Mouse (Mus musculus) hindbrain, embryonic 15.5 days (tissue): ENCODE data around the gene Gm49373. TPM values are rescaled to one million over a fixed set of nuclear protein-coding genes. Genes with fewer than 3 reads are reported as not detected.

Source experiments
- ATAC-seq: fragments of 200-750 bp; cut with Nextera tagmentation; 2 replicates; pipeline ENCODE4 v1.8.0; 2017; ENCODE audit warnings: low read depth, moderate number of reproducible peaks, moderate TSS enrichment; ENCODE audit not compliant: low FRiP score
- H3K27ac ChIP-seq: fragments of 300-500 bp; sonication (generic); replicated peaks from 2 replicates; pipeline ENCODE4 v1.5.1; 2015; ENCODE audit warnings: mild to moderate bottlenecking, inconsistent platforms
- H3K27me3 ChIP-seq: fragments of 300-500 bp; sonication (generic); 2 replicates; pipeline ENCODE4 v1.6.1; 2015; ENCODE audit warnings: control low read depth, inconsistent platforms
- H3K36me3 ChIP-seq: fragments of 300-500 bp; sonication (generic); 2 replicates; pipeline ENCODE4 v1.6.1; 2015; ENCODE audit warnings: control low read depth, inconsistent platforms
- H3K4me1 ChIP-seq: fragments of 300-500 bp; sonication (generic); replicated peaks from 2 replicates; pipeline ENCODE4 v1.6.1; 2015; ENCODE audit warnings: control low read depth, inconsistent platforms
- H3K4me2 ChIP-seq: fragments of 300-500 bp; sonication (generic); 2 replicates; pipeline ENCODE4 v1.6.1; 2015; ENCODE audit warnings: moderate library complexity, mild to moderate bottlenecking, inconsistent platforms
- H3K4me3 ChIP-seq: fragments of 300-500 bp; sonication (generic); 2 replicates; pipeline ENCODE4 v1.5.1; 2015; ENCODE audit warnings: mild to moderate bottlenecking, inconsistent platforms
- H3K9ac ChIP-seq: fragments of 300-500 bp; sonication (generic); 2 replicates; pipeline ENCODE4 v1.6.1; 2015; ENCODE audit warnings: inconsistent platforms
- H3K9me3 ChIP-seq: fragments of 300-500 bp; sonication (generic); 2 replicates; pipeline ENCODE4 v1.6.1; 2016; ENCODE audit warnings: control low read depth, inconsistent platforms
- WGBS: fragments of 180-500 bp; shearing (Covaris S2); methylation state at CpG from one replicate; pipeline ENCODE4 v1.1.7; 2015; 5-methylcytosine and 5-hydroxymethylcytosine counted together
- polyA plus RNA-seq: library from polyadenylated mRNA; unstranded; fragments of >200 nt; fragmentation: Nextera tagmentation; extraction: Ambion mirVana; gene quantifications from 2 replicates; pipeline ENCODE4 v1.2.1, GENCODE M21; 2015

Gene Gm49373
- polyA plus RNA-seq, 1 experiment from 2014 or later = 2.8 TPM

DNA sequence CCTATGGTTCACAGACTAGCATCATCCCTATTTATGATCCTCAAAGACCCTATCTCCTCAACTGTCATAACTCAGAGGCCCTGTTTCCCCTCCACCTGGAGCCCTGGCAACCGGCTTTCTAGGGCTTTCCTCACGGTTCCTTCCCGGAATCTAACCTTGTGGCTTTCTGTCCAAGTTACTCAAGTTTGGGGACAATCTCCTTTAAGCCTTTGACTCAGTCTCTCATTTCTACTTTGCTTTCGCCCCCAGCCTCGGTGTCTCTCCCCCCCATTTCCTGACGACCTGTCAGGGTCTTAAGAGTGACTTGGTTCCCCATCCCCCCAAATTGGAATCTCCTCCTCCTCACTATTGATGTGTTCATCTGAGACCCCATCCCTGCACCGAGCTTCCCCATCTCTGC is 40.4 kb downstream of the Gm49373 start:
- H3K27ac ChIP-seq = no peak overlapping the region
- no peaks in the 10 kb centered on the region for H3K9me3 ChIP-seq
- H3K36me3 ChIP-seq = no peaks in the 10 kb centered on the region
- peak overlapping the region; percentile 47 for H3K4me3 ChIP-seq
- 1% methylated on average over 7 of the region's 7 CpGs for WGBS
- ATAC-seq = no peak
- peak overlapping the region; percentile 85 for H3K4me2 ChIP-seq
- no peak overlapping the region for H3K9ac ChIP-seq
- peaks cover 80% of the 10 kb centered on the region for H3K27me3 ChIP-seq
- peaks cover 76% of the 10 kb centered on the region for H3K4me1 ChIP-seq

DNA sequence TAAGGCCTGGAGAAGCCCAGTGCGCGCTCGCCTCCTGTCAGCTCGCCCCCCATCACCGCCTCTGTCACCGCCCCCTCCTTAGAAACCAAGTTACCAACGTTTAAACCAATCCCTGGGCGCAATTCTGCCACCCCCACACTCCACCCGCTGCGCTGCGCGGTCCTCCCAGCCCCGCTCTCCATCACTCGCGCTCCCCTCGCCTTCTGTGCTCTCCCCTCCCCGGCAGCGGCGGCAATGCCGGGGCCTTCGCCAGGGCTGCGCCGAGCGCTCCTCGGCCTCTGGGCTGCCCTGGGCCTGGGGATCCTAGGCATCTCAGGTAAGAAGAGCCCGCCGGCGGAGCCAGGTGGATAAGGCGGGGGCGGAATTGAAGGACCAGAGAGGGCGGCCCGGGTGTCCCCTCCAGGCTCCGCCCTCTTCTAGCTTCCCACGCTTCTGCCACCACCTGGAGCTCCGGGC is 41.0 kb downstream of the Gm49373 start, which contains the start of gene Icam5:
Icam5 (plus strand) TSS at position 178 of the 456 bp plus-strand sequence.
- H3K36me3 ChIP-seq = no peaks in the 10 kb centered on the region
- ATAC-seq = peak; percentile 13; the same call in 1 of the 2 replicates
- H3K9me3 ChIP-seq = no peaks in the 10 kb centered on the region
- peak within 1 kb of the TSS; percentile 56 for H3K27ac ChIP-seq
- H3K4me1 ChIP-seq = peaks cover 71% of the 10 kb centered on the region
- peak within 1 kb of the TSS; percentile 47 for H3K4me3 ChIP-seq
- peak within 1 kb of the TSS; percentile 85 for H3K4me2 ChIP-seq
- peak within 1 kb of the TSS; percentile 32 for H3K9ac ChIP-seq
- peaks cover 80% of the 10 kb centered on the region for H3K27me3 ChIP-seq
- WGBS = under 1% methylated on average over 35 of the region's 35 CpGs

DNA sequence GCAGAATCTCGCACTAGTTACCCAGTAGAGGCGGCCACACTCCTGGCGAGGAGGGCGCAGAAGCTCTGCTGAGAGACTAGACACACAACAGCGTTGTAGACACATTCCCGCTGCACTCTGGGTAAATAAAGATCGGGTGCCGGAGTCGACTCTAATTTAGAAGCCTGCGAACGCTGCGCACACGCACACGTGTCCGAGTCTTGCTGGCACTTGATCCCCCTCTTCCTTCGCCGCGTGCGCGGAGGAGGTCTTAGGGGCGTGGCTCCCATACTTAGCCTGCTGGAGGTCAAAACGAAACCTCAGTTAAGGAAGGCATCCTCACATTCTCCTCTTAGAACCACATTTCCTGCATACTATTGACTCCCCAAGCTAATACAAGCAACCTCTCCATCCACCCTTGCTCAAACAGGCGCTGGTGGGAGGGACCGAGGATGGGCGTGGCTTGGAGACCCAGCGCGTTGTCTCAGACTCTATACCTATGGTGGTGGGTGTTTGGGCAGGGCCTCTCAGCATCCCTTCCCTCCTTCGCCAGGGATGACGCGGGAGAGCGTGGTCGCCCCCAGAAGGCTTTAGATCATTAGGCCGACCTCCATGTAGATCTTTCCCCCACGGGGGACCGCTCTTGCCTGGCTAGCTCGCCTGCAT is 41.5 kb downstream of the Gm49373 start:
- Histone ChIP-seq H3K4me1 (peaks cover 65% of the 10 kb centered on the region), H3K4me3 (peak overlapping the region; percentile 47), H3K27ac (peak overlapping the region; percentile 56), H3K27me3 (peaks cover 79% of the 10 kb centered on the region), H3K4me2 (peak overlapping the region; percentile 85), H3K9me3 (no peaks in the 10 kb centered on the region), H3K36me3 (no peaks in the 10 kb centered on the region), H3K9ac (peak overlapping the region; percentile 32)
- ATAC-seq = peak; percentile 72
- WGBS = under 1% methylated on average over 36 of the region's 36 CpGs

DNA sequence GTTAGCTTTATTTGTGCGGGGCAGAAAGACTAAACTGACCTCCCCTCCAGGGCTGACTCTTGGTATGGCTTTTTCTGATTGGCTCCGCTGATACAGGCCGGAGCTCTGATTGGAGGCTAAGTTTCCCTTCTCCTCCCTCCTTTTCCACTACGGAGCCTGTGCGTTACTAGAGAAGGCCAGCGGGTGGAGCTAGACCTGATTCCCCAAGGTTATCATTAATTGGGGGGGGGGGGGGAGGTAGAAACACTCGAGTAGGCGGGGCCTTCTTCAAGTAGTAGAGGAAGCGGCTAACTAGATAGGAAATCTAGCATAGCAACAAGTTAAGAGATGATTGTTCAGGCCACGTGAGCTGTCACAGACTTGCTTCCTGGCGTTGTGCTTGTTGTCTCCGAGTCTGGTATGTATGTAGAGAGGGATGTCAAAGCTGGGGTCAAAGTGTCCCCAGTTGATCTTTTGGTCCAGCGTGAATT is 42.1 kb downstream of the Gm49373 start:
- Histone ChIP-seq H3K27ac (peak overlapping the region; percentile 56), H3K9ac (0 out of 2 replicates have a peak overlapping the region, but pooled peaks have one; percentile 0), H3K36me3 (no peaks in the 10 kb centered on the region), H3K9me3 (no peaks in the 10 kb centered on the region), H3K4me2 (peak overlapping the region; percentile 85), H3K27me3 (peaks cover 74% of the 10 kb centered on the region), H3K4me1 (peaks cover 61% of the 10 kb centered on the region), H3K4me3 (peak overlapping the region; percentile 47)
- WGBS = 0% methylated on average over 13 of the region's 13 CpGs
- ATAC-seq = peak; percentile 51

DNA sequence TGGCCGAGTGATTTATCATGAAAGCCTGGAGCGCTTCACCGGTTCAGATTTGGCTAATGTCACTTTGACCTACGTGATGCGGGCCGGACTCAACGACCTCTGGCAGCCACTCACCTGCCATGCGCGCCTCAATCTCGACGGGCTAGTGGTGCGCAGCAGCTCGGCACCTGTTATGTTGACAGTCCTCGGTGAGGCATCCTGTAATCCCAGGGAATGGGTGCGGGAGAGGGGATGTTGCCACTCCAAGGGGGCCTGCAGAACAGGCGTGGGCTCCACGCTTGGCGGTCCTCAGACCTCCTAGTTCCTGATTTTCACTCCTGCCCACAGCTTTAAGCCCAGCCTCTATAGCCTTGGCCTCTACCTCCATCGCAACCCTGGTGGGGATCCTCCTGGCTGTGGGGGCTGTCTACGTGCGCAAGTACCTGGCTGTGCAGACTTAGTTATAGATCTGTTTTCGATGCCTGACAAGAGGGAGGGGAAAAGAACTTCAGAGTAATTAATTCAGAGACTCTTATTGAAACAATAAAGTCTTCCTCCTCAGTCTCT is 42.8 kb downstream of the Gm49373 start:
- H3K4me2 ChIP-seq = peak overlapping the region; percentile 85
- 27% methylated on average over 22 of the region's 22 CpGs for WGBS
- H3K4me1 ChIP-seq = peaks cover 54% of the 10 kb centered on the region
- no peaks in the 10 kb centered on the region for H3K36me3 ChIP-seq
- H3K9ac ChIP-seq = no peak overlapping the region
- H3K4me3 ChIP-seq = no peak overlapping the region
- H3K9me3 ChIP-seq = no peaks in the 10 kb centered on the region
- peaks cover 67% of the 10 kb centered on the region for H3K27me3 ChIP-seq
- ATAC-seq = no peak
- H3K27ac ChIP-seq = no peak overlapping the region

DNA sequence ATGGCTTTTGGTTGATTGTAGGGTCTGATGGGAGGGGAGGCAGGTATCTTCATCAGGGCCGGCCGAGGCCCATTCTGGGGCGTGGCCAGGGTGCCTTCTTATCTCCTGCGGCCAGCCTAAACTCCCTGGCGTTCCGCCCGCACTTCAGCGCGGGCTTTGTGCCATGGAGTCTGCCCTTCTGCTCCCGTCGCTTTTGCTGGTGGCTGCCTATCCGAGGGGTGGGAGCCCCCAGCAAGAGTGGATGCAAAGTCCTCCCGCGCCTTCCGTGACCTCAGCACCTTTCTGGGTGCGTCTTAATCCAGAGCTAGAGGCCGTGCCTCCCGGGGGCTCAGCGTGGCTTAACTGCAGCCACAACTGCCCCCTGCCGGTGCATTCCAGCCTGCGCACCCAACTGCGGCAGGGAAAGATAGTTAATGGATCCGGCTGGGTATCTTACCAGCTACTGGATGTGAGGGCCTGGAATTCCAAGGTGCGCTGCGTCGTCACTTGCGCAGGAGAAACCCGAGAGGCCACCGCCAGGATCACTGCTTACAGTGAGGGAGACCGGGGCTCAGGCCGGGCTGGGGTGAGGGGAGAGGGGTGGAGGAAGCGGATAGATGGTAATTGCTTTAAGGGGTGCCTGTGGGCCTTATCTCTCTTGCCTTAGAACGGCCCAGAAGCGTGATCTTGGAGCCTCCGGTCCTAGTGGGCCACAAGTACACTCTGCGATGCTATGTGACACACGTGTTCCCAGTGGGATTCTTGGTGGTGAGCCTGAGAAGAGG is 43.4 kb downstream of the Gm49373 start, which contains the start of gene Icam4:
Icam4 (plus strand) TSS at position 83 of the 764 bp plus-strand sequence.
- peaks cover 60% of the 10 kb centered on the region for H3K27me3 ChIP-seq
- peak within 1 kb of the TSS; percentile 85 for H3K4me2 ChIP-seq
- H3K4me3 ChIP-seq = peak within 1 kb of the TSS; percentile 29
- no peaks in the 10 kb centered on the region for H3K36me3 ChIP-seq
- H3K9me3 ChIP-seq = no peaks in the 10 kb centered on the region
- H3K9ac ChIP-seq = no peak within 1 kb of the TSS
- no peak for ATAC-seq
- peaks cover 48% of the 10 kb centered on the region for H3K4me1 ChIP-seq
- no peak within 1 kb of the TSS for H3K27ac ChIP-seq
- 2% methylated on average over 37 of the region's 37 CpGs for WGBS

DNA sequence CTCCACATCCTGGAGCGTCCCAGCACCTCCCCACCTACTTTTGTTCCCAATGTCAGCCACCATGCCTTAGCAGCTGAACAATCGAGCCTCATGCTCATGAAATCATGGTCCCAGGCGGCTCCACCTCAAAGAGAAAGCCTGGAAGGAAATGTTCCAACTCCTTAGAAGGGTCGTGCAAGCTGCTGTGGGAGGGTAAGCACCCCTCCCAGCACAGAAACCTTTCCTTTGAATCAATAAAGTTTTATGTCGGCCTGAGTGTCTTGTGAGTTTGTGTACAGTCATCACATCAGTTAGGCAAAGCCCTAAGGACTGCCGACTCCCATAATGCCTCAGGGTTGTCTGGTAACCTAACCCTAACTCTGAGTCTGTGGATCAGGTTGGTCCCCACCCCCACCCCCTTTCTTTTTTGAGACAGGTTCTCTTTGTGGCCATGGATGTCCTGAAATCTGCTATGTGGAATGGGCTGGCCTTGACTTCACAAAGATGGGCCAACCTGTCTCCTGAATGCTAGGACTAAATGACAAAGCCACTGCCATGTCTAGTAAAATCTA is 44.3 kb downstream of the Gm49373 start:
- Histone ChIP-seq H3K4me1 (peaks cover 46% of the 10 kb centered on the region), H3K4me2 (no peak overlapping the region), H3K9me3 (no peaks in the 10 kb centered on the region), H3K36me3 (no peaks in the 10 kb centered on the region), H3K27ac (no peak overlapping the region), H3K4me3 (no peak overlapping the region), H3K9ac (no peak overlapping the region), H3K27me3 (peaks cover 54% of the 10 kb centered on the region)
- ATAC-seq = no peak
- WGBS = 72% methylated on average over 6 of the region's 6 CpGs

DNA sequence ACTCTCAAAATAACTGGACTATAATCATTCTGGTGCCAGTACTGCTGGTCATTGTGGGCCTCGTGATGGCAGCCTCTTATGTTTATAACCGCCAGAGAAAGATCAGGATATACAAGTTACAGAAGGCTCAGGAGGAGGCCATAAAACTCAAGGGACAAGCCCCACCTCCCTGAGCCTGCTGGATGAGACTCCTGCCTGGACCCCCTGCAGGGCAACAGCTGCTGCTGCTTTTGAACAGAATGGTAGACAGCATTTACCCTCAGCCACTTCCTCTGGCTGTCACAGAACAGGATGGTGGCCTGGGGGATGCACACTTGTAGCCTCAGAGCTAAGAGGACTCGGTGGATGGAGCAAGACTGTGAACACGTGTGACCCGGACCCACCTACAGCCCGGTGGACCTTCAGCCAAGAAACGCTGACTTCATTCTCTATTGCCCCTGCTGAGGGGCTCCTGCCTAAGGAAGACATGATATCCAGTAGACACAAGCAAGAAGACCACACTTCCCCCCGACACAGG is 45.1 kb downstream of the Gm49373 start:
- WGBS = 53% methylated on average over 8 of the region's 8 CpGs
- Histone ChIP-seq H3K36me3 (no peaks in the 10 kb centered on the region), H3K27me3 (peaks cover 46% of the 10 kb centered on the region), H3K27ac (no peak overlapping the region), H3K9me3 (no peaks in the 10 kb centered on the region), H3K4me2 (no peak overlapping the region), H3K4me3 (no peak overlapping the region), H3K9ac (no peak overlapping the region), H3K4me1 (peaks cover 38% of the 10 kb centered on the region)
- ATAC-seq = no peak

DNA sequence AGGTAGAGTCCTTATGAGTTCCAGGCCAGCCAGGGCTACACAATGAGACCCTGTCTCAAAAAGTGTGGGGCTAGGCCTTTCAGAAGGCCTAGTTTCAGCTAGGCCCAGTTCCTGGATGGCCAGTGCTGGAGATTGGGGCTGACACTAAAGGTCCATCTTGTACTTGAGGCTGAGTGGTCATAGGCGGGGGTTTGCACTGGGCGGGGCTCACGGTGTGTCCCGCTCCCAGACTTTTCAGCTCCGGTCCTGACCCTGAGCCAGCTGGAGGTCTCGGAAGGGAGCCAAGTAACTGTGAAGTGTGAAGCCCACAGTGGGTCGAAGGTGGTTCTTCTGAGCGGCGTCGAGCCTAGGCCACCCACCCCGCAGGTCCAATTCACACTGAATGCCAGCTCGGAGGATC is 46.0 kb downstream of the Gm49373 start:
- H3K27me3 ChIP-seq = peaks cover 36% of the 10 kb centered on the region
- 82% methylated on average over 12 of the region's 12 CpGs for WGBS
- H3K9ac ChIP-seq = no peak overlapping the region
- ATAC-seq = no peak
- no peak overlapping the region for H3K4me3 ChIP-seq
- H3K27ac ChIP-seq = no peak overlapping the region
- no peaks in the 10 kb centered on the region for H3K36me3 ChIP-seq
- H3K4me1 ChIP-seq = peaks cover 28% of the 10 kb centered on the region
- no peaks in the 10 kb centered on the region for H3K9me3 ChIP-seq
- H3K4me2 ChIP-seq = no peak overlapping the region

DNA sequence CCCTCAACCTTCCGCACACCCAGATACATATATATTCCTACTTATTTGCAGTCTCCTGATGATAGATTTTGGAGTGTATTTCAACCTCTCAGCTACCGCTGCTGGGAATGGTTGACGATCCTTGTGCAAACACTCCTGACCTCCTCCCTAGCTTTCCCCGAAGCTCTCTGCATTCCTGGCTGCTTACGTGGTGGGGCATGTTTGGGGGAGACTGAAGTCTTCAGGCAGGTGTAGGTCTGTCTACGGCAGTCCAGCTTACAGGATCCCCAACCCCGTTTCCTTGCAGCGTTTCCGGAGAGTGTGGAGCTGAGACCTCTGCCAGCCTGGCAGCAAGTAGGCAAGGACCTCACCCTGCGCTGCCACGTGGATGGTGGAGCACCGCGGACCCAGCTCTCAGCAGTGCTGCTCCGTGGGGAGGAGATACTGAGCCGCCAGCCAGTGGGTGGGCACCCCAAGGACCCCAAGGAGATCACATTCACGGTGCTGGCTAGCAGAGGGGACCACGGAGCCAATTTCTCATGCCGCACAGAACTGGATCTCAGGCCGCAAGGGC is 47.6 kb downstream of the Gm49373 start:
- no peaks in the 10 kb centered on the region for H3K9me3 ChIP-seq
- WGBS = 74% methylated on average over 19 of the region's 19 CpGs
- peaks cover 36% of the 10 kb centered on the region for H3K27me3 ChIP-seq
- no peak for ATAC-seq
- peaks cover 13% of the 10 kb centered on the region for H3K4me1 ChIP-seq
- H3K9ac ChIP-seq = no peak overlapping the region
- H3K4me2 ChIP-seq = no peak overlapping the region
- H3K36me3 ChIP-seq = no peaks in the 10 kb centered on the region
- no peak overlapping the region for H3K27ac ChIP-seq
- no peak overlapping the region for H3K4me3 ChIP-seq

DNA sequence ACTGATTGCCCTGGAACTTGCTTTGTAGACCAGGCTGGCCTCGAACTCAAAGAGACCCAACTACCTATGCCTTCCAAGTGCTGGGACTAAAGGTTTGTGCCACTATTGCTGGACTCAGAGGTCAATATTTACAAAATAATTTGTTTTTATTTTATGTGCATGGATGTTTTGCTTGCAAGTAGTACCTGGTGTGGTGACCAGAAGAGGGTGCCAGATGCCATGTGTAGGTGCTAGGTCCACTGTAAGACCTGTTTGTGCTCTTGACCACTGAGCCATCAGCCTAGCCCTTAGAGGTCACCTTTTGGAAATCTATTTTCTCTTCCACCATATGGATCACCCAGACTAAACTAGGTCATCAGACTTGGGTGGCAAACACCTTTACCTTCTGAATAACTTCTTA is 50.2 kb downstream of the Gm49373 start:
- Histone ChIP-seq H3K9ac (no peak overlapping the region), H3K27ac (no peak overlapping the region), H3K4me2 (no peak overlapping the region), H3K4me1 (no peaks in the 10 kb centered on the region), H3K27me3 (peaks cover 27% of the 10 kb centered on the region), H3K9me3 (no peaks in the 10 kb centered on the region), H3K36me3 (no peaks in the 10 kb centered on the region), H3K4me3 (no peak overlapping the region)
- ATAC-seq = no peak
- 80% methylated on average over 1 of the region's 1 CpGs for WGBS
